Mouse (Mus musculus) forebrain, embryonic 10.5 days (tissue): Measurements from ENCODE around the gene Astn2. TPM values are rescaled to one million over a fixed set of nuclear protein-coding genes. Genes with fewer than 3 reads are reported as not detected.

ENCODE experiments used
- DNase-seq: peaks from one replicate; pipeline ENCODE4 v3.0.0-alpha.2; 2017; ENCODE audit warnings: low spot score; ENCODE audit errors: extremely low spot score
- H3K27ac ChIP-seq: fragments of 300-500 bp; sonication (generic); 2 replicates; pipeline ENCODE4 v1.5.1; 2016; ENCODE audit warnings: mild to moderate bottlenecking
- H3K27me3 ChIP-seq: fragments of 300-500 bp; sonication (generic); 2 replicates; pipeline ENCODE4 v1.6.1; 2016; ENCODE audit warnings: mild to moderate bottlenecking; ENCODE audit not compliant: poor library complexity, severe bottlenecking
- H3K36me3 ChIP-seq: fragments of 300-500 bp; sonication (generic); replicated peaks from 2 replicates; pipeline ENCODE4 v1.6.1; 2016; ENCODE audit warnings: mild to moderate bottlenecking, moderate library complexity
- H3K4me1 ChIP-seq: fragments of 300-500 bp; sonication (generic); 2 replicates; pipeline ENCODE4 v1.6.1; 2016
- H3K4me3 ChIP-seq: fragments of 300-500 bp; sonication (generic); 2 replicates; pipeline ENCODE4 v1.5.1; 2016; ENCODE audit warnings: mild to moderate bottlenecking, moderate library complexity
- H3K9me3 ChIP-seq: fragments of 300-500 bp; sonication (generic); 2 replicates; pipeline ENCODE4 v1.6.1; 2016; ENCODE audit warnings: mild to moderate bottlenecking, moderate library complexity
- WGBS: fragments of 180-500 bp; shearing (Covaris S2); methylation state at CpG from one replicate; pipeline ENCODE4 v1.1.7; 2016; 5-methylcytosine and 5-hydroxymethylcytosine counted together
- polyA plus RNA-seq: library from polyadenylated mRNA; unstranded; fragments of >200 nt; fragmentation: Nextera tagmentation; extraction: Ambion mirVana; gene quantifications from 2 replicates; pipeline ENCODE4 v1.2.1, GENCODE M21; 2016

Astn2 gene
- polyA plus RNA-seq, 1 experiment from 2014 or later: 0.27 TPM

- Histone ChIP-seq H3K9me3 (no peaks in the 10 kb centered on the region), H3K4me1 (peaks cover 9% of the 10 kb centered on the region), H3K36me3 (no peaks in the 10 kb centered on the region), H3K4me3 (no peak overlapping the region), H3K27ac (no peak overlapping the region), H3K27me3 (no peaks in the 10 kb centered on the region)
- DNase-seq: no peak
- WGBS: 76% methylated on average over 7 of the region's 7 CpGs
Measured at GRCm38 (mm10) chr4:66302686-66303310, 101.6 kb downstream of the Astn2 start.

DNA sequence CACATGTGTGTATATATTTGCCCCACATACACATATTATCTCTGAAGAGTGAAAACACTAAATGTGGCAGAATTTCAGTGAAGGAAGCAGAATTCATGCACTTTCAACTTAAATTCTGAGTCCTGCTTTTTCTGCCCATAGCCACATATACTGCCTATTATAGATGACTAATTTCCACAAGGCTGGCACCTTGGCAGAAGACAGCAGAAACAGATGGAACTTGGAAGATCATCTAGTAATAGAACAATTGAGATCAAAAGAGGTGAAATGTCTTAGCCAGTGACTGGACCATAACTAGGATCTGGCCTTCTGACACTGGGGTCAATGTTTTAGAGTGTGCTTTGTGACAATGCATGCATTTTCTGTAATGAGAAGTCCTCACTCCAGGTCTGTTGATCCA lies 119.4 kb downstream of the Astn2 start:
- no peaks in the 10 kb centered on the region for H3K36me3 ChIP-seq
- no peaks in the 10 kb centered on the region for H3K9me3 ChIP-seq
- no peaks in the 10 kb centered on the region for H3K27me3 ChIP-seq
- no peak for DNase-seq
- H3K4me3 ChIP-seq: no peak overlapping the region
- H3K27ac ChIP-seq: no peak overlapping the region
- H3K4me1 ChIP-seq: no peaks in the 10 kb centered on the region

- H3K27me3 ChIP-seq: no peaks in the 10 kb centered on the region
- H3K36me3 ChIP-seq: no peaks in the 10 kb centered on the region
- no peak overlapping the region for H3K27ac ChIP-seq
- no peak overlapping the region for H3K4me3 ChIP-seq
- no peak for DNase-seq
- H3K9me3 ChIP-seq: no peaks in the 10 kb centered on the region
- no peaks in the 10 kb centered on the region for H3K4me1 ChIP-seq
- WGBS: 64% methylated on average over 4 of the region's 4 CpGs
Measured at GRCm38 (mm10) chr4:66276096-66276495, 128.3 kb downstream of the Astn2 start.

- H3K36me3 ChIP-seq: no peaks in the 10 kb centered on the region
- no peaks in the 10 kb centered on the region for H3K27me3 ChIP-seq
- no peak overlapping the region for H3K4me3 ChIP-seq
- no peak overlapping the region for H3K27ac ChIP-seq
- H3K9me3 ChIP-seq: no peaks in the 10 kb centered on the region
- WGBS: 91% methylated on average over 6 of the region's 6 CpGs
- no peaks in the 10 kb centered on the region for H3K4me1 ChIP-seq
- no peak for DNase-seq
Measured at GRCm38 (mm10) chr4:66271550-66272117, 132.8 kb downstream of the Astn2 start.

- DNase-seq: no peak
- no peak overlapping the region for H3K4me3 ChIP-seq
- H3K27ac ChIP-seq: no peak overlapping the region
- no peaks in the 10 kb centered on the region for H3K9me3 ChIP-seq
- no peaks in the 10 kb centered on the region for H3K4me1 ChIP-seq
- no peaks in the 10 kb centered on the region for H3K36me3 ChIP-seq
- no peaks in the 10 kb centered on the region for H3K27me3 ChIP-seq
- 97% methylated on average over 4 of the region's 4 CpGs for WGBS
Measured at GRCm38 (mm10) chr4:66264031-66264430, 140.4 kb downstream of the Astn2 start.

- Histone ChIP-seq H3K27ac (no peak overlapping the region), H3K36me3 (no peaks in the 10 kb centered on the region), H3K4me3 (no peak overlapping the region), H3K9me3 (no peaks in the 10 kb centered on the region), H3K27me3 (no peaks in the 10 kb centered on the region), H3K4me1 (no peaks in the 10 kb centered on the region)
- WGBS: 91% methylated on average over 3 of the region's 3 CpGs
- no peak for DNase-seq
Measured at GRCm38 (mm10) chr4:66261276-66261675, 143.1 kb downstream of the Astn2 start.

DNA sequence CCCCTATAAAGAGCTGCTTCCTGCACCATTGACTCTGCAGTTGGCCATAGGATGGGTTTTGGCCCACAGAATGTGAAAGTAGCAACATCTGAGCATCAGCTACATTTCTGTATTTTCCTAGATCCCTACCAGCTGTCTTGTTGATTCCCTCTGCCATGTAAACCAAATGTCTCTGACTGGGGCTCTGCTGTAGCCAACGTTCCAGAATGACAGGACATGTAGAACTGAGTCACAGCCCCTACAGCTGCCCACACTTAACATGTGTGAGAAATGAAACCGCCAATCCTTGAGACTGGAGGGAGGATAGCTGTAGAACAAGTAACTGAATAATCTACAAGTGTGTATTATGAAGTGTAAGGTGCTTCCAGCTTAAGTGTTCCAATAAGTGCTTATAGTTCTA lies 145.5 kb downstream of the Astn2 start:
- H3K4me1 ChIP-seq: no peaks in the 10 kb centered on the region
- WGBS: 89% methylated on average over 2 of the region's 2 CpGs
- no peak for DNase-seq

GRCm38 (mm10) chr4:66254695-66255492 lies 149.5 kb downstream of the Astn2 start:
- Histone ChIP-seq H3K27me3 (no peaks in the 10 kb centered on the region), H3K27ac (no peak overlapping the region), H3K4me3 (no peak overlapping the region), H3K36me3 (no peaks in the 10 kb centered on the region), H3K9me3 (no peaks in the 10 kb centered on the region), H3K4me1 (no peaks in the 10 kb centered on the region)
- WGBS: 93% methylated on average over 4 of the region's 4 CpGs
- no peak for DNase-seq

More for the DNA sequence above, 145.5 kb downstream of the Astn2 start:
- Histone ChIP-seq H3K36me3 (no peaks in the 10 kb centered on the region), H3K4me3 (no peak overlapping the region), H3K9me3 (no peaks in the 10 kb centered on the region), H3K27ac (no peak overlapping the region), H3K27me3 (no peaks in the 10 kb centered on the region)

GRCm38 (mm10) chr4:66248521-66248920 lies 155.9 kb downstream of the Astn2 start:
- Histone ChIP-seq H3K27me3 (no peaks in the 10 kb centered on the region), H3K36me3 (no peaks in the 10 kb centered on the region), H3K9me3 (no peaks in the 10 kb centered on the region), H3K4me3 (no peak overlapping the region), H3K4me1 (peaks cover 7% of the 10 kb centered on the region), H3K27ac (no peak overlapping the region)
- 77% methylated on average over 8 of the region's 8 CpGs for WGBS
- DNase-seq: no peak

GRCm38 (mm10) chr4:66242683-66243082 lies 161.7 kb downstream of the Astn2 start:
- H3K9me3 ChIP-seq: no peaks in the 10 kb centered on the region
- no peak overlapping the region for H3K4me3 ChIP-seq
- DNase-seq: no peak
- no peaks in the 10 kb centered on the region for H3K4me1 ChIP-seq
- no peak overlapping the region for H3K27ac ChIP-seq
- H3K27me3 ChIP-seq: no peaks in the 10 kb centered on the region
- no peaks in the 10 kb centered on the region for H3K36me3 ChIP-seq

DNA sequence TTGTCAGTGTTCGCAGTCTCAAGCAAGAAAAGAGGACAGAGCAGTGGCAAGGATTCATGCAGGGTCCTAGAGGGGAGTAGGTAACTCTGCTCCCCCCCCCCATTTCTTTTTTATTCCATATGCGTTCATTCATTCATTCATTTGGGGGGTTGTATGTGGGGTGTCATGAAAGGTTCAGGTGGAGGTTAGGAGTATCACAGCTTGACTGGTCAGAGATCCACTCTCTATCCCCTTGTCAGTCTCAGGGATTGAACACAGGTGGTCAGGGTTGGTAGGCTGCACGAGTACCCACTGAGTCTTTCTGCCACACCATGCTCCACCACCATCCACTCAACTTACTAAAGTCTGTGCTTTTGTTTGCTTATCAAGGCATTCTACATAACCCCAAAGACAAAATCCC lies 171.6 kb downstream of the Astn2 start:
- Histone ChIP-seq H3K4me3 (no peak overlapping the region), H3K27ac (no peak overlapping the region), H3K36me3 (no peaks in the 10 kb centered on the region), H3K9me3 (no peaks in the 10 kb centered on the region), H3K4me1 (peaks cover 7% of the 10 kb centered on the region; the same call in 1 of the 2 replicates), H3K27me3 (no peaks in the 10 kb centered on the region)
- WGBS: 82% methylated on average over 3 of the region's 3 CpGs
- no peak for DNase-seq

DNA sequence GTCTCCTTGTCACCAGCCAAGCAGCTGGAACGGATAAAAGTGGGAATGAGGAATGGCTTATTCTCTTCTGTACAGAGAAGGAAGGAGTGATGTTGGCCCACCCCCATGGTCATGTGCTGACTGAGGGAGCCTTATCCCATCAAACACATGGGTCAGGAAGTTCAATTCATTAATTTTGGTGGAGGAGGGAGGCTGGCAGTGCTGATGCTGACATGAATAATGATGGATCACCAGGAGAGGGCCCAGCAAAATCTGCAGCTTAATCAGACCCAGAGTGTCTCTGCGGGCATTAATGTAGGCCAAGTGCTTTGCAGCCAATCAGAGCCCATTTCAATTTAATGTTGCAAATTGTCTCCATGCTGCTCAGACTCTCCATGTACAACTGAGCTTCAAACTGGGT lies 172.1 kb downstream of the Astn2 start:
- WGBS: 68% methylated on average over 2 of the region's 2 CpGs
- no peak for DNase-seq
- H3K27ac ChIP-seq: no peak overlapping the region
- no peaks in the 10 kb centered on the region for H3K36me3 ChIP-seq
- no peaks in the 10 kb centered on the region for H3K27me3 ChIP-seq
- peaks cover 7% of the 10 kb centered on the region; the same call in 1 of the 2 replicates for H3K4me1 ChIP-seq
- no peaks in the 10 kb centered on the region for H3K9me3 ChIP-seq
- no peak overlapping the region for H3K4me3 ChIP-seq

GRCm38 (mm10) chr4:66230735-66231134 lies 173.7 kb downstream of the Astn2 start:
- no peaks in the 10 kb centered on the region for H3K9me3 ChIP-seq
- H3K27ac ChIP-seq: no peak overlapping the region
- H3K36me3 ChIP-seq: no peaks in the 10 kb centered on the region
- H3K4me3 ChIP-seq: no peak overlapping the region
- DNase-seq: no peak
- 92% methylated on average over 4 of the region's 4 CpGs for WGBS
- H3K4me1 ChIP-seq: peaks cover 7% of the 10 kb centered on the region; the same call in 1 of the 2 replicates
- no peaks in the 10 kb centered on the region for H3K27me3 ChIP-seq
